Mouse (Mus musculus): ENCODE results near the gene Emp3. TPM values are rescaled to one million over a fixed set of nuclear protein-coding genes. Genes with fewer than 3 reads are reported as not detected.

The Emp3 gene
- polyA plus RNA-seq, 1 experiment = 365 TPM

DNA sequence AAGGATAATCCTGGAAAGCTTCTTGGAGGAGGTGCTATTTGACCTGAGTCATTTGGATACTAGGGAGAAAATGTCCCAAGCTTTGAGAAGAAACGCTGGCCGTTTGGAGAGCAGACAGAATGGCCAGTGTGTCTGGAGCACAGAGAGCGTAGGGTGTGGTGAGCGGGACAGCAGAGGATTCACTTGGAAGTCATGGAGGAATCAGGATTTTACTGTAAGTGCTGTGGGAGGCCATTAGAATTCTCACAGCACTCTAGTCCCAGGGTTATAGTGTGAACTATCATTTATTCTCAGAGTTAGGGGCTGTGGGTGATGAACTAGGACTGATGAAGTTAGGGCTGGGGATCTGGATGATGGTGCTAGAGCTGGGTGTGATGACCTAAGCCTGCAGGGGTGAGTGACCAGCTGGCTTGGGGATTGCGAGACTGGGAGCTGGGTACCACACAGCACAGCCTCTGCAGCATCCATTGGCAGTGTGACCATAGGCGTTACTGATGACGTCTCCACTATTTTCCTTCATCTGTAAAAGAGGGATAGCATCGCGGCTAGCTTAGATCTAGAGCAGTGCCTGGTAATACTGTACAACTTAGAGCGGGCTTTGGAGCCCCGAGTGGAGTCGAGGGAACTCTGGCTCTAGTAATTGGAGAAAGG lies 871 bp upstream of the Emp3 start:
- TF ChIP-seq POLR2A (IDR thresholded peaks at IDR 0.05; ENCODE audit: control insufficient read depth, extremely low read depth, insufficient read depth, low read length, poor library complexity) (no peak), CTCF (IDR thresholded peaks at IDR 0.05; ENCODE audit: borderline replicate concordance, control insufficient read depth, extremely low read depth, insufficient read depth, low read length, poor library complexity) (no peak)
- Histone ChIP-seq H3K27me3 (ENCODE audit: control insufficient read depth, insufficient read depth, low read length) (no peaks in the 10 kb centered on the region), H3K4me1 (replicated peaks; ENCODE audit: control insufficient read depth, insufficient read depth, low read length) (peaks cover 57% of the 10 kb centered on the region), H3K36me3 (ENCODE audit: control insufficient read depth, insufficient read depth, low read length) (no peaks in the 10 kb centered on the region), H3K27ac (ENCODE audit: control insufficient read depth, insufficient read depth, low read length) (peak overlapping the region; percentile 80), H3K4me3 (ENCODE audit: control insufficient read depth, insufficient read depth, low read length) (no peak overlapping the region)
- no peak for DNase-seq
- 54% methylated on average over 12 of the region's 12 CpGs for WGBS

DNA sequence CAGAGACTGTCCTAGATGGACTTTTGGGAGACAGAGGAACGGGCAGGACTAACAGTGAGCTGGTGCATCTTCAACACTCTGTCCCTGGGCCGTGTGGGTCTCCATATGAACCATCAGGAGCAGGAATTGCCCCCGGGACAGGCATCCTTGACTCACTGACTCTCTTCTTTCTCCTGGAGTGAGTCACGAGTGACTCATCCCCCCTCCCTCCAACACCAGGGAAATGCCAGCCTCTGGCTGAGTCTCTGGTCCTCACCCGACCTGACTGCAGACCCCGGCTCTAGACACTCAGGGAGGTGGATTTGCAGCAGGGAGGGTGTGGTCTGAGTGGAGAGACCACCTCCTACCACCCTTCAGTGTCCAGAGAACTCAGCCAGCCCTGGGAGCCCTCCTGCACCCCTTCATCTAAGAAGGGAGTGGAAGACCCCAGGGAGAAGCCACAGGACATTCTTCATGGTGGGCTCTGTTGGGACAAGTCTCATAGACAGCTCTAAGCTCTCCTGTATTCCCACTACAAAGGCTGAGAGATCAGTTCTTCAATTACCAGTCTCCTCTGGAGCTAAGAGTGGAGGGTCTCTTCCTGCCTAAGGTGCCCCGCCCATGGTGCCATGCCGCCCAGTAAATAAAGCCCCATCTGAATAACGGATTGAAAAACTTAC lies 492 bp downstream of the Emp3 start:
- Histone ChIP-seq H3K27ac (ENCODE audit: control insufficient read depth, insufficient read depth, low read length) (peak overlapping the region; percentile 84), H3K27me3 (ENCODE audit: control insufficient read depth, insufficient read depth, low read length) (no peaks in the 10 kb centered on the region), H3K4me3 (ENCODE audit: control insufficient read depth, insufficient read depth, low read length) (peak overlapping the region; percentile 64), H3K4me1 (replicated peaks; ENCODE audit: control insufficient read depth, insufficient read depth, low read length) (peaks cover 66% of the 10 kb centered on the region), H3K36me3 (ENCODE audit: control insufficient read depth, insufficient read depth, low read length) (no peaks in the 10 kb centered on the region)
- 2% methylated on average over 9 of the region's 9 CpGs for WGBS
- TF ChIP-seq POLR2A (IDR thresholded peaks at IDR 0.05; ENCODE audit: control insufficient read depth, extremely low read depth, insufficient read depth, low read length, poor library complexity) (no peak), CTCF (IDR thresholded peaks at IDR 0.05; ENCODE audit: borderline replicate concordance, control insufficient read depth, extremely low read depth, insufficient read depth, low read length, poor library complexity) (no peak)
- DNase-seq = peak; percentile 36

DNA sequence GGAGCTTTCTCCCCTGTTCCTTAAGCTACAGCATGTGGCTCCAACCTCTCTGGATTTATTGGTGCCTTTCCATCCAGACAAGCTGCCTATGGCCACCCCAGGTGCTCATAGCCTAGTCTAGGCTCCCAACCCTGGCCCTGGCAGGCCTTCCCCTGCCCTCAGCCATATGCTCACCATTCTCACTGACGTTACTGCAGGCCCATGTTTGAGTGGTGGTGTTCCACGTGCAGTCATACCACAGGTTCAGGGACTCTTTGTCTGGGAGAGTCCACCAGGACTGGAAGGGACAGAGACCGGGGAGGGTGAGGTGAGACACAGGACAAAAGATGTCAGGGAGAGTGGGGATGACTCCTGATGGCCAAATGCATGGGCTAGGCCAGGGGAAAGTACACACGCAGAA lies 1.4 kb downstream of the Emp3 start:
- WGBS = 27% methylated on average over 4 of the region's 4 CpGs
- Histone ChIP-seq H3K36me3 (ENCODE audit: control insufficient read depth, insufficient read depth, low read length) (no peaks in the 10 kb centered on the region), H3K4me1 (replicated peaks; ENCODE audit: control insufficient read depth, insufficient read depth, low read length) (peaks cover 73% of the 10 kb centered on the region), H3K4me3 (ENCODE audit: control insufficient read depth, insufficient read depth, low read length) (peak overlapping the region; percentile 64), H3K27ac (ENCODE audit: control insufficient read depth, insufficient read depth, low read length) (peak overlapping the region; percentile 84), H3K27me3 (ENCODE audit: control insufficient read depth, insufficient read depth, low read length) (no peaks in the 10 kb centered on the region)
- TF ChIP-seq POLR2A (IDR thresholded peaks at IDR 0.05; ENCODE audit: control insufficient read depth, extremely low read depth, insufficient read depth, low read length, poor library complexity) = no peak
- no peak for TF ChIP-seq CTCF (IDR thresholded peaks at IDR 0.05; ENCODE audit: borderline replicate concordance, control insufficient read depth, extremely low read depth, insufficient read depth, low read length, poor library complexity)
- DNase-seq = no peak

DNA sequence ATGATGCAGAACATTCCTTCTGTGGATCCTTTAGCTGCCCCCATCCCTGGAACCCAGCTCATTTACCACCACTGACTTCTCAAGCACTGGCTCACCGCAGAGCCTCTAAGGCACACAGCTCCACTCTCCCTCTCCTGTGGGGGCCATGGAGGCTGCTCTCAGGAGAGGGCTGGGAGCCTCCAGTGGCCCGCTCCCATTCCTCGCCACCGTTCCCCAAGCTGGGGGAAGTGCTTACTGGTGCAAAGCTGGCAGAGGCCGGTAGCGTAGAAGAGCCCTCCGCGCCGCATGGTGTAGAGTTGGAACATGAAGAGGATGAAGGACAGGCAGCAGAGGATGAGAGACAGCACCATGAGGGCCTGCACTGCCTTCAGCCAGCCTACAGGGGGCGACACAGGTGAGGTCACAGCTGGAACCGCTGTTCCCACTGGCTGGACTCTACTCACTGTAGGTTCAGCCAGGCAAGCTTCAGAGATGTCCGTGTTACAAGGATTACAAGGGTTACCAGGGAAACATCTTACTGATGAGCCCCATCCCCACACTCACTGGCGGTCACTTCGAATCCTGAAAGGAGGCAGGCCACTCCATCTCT lies 2.0 kb downstream of the Emp3 start:
- 87% methylated on average over 14 of the region's 14 CpGs for WGBS
- no peak overlapping the region for H3K27ac ChIP-seq (ENCODE audit: control insufficient read depth, insufficient read depth, low read length)
- DNase-seq = peak; percentile 43
- H3K27me3 ChIP-seq (ENCODE audit: control insufficient read depth, insufficient read depth, low read length) = no peaks in the 10 kb centered on the region
- TF ChIP-seq POLR2A (IDR thresholded peaks at IDR 0.05; ENCODE audit: control insufficient read depth, extremely low read depth, insufficient read depth, low read length, poor library complexity) (no peak), CTCF (IDR thresholded peaks at IDR 0.05; ENCODE audit: borderline replicate concordance, control insufficient read depth, extremely low read depth, insufficient read depth, low read length, poor library complexity) (peak; percentile 79; the same call in 1 of the 2 replicates)
- H3K36me3 ChIP-seq (ENCODE audit: control insufficient read depth, insufficient read depth, low read length) = no peaks in the 10 kb centered on the region
- H3K4me3 ChIP-seq (ENCODE audit: control insufficient read depth, insufficient read depth, low read length) = no peak overlapping the region
- peaks cover 76% of the 10 kb centered on the region for H3K4me1 ChIP-seq (replicated peaks; ENCODE audit: control insufficient read depth, insufficient read depth, low read length)

DNA sequence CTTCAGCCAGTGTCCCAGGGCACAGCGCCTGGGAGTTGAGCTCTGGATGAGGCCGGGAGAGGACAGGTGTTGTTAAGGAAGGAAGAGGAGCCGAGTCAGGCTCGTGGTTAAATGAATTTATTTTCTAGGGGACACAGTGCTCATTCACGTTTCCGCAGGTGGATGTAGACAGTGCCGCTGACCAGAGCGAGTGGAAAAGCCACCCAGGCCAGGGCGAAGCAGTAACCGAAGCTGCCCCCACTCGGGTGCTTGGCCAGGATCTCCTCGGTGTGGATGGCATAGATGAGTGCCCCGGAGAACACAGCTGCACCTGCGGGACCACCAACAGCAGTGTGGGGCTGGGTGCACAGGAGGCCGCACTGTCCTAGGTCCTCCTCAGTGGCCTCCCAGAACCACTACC lies 3.3 kb downstream of the Emp3 start:
- Histone ChIP-seq H3K4me3 (ENCODE audit: control insufficient read depth, insufficient read depth, low read length) (no peak overlapping the region), H3K27ac (ENCODE audit: control insufficient read depth, insufficient read depth, low read length) (peak overlapping the region; percentile 80; the same call in 1 of the 2 replicates), H3K4me1 (replicated peaks; ENCODE audit: control insufficient read depth, insufficient read depth, low read length) (peaks cover 75% of the 10 kb centered on the region), H3K36me3 (ENCODE audit: control insufficient read depth, insufficient read depth, low read length) (no peaks in the 10 kb centered on the region), H3K27me3 (ENCODE audit: control insufficient read depth, insufficient read depth, low read length) (no peaks in the 10 kb centered on the region)
- TF ChIP-seq CTCF (IDR thresholded peaks at IDR 0.05; ENCODE audit: borderline replicate concordance, control insufficient read depth, extremely low read depth, insufficient read depth, low read length, poor library complexity) (no peak), POLR2A (IDR thresholded peaks at IDR 0.05; ENCODE audit: control insufficient read depth, extremely low read depth, insufficient read depth, low read length, poor library complexity) (no peak)
- WGBS = 72% methylated on average over 15 of the region's 15 CpGs
- DNase-seq = no peak

DNA sequence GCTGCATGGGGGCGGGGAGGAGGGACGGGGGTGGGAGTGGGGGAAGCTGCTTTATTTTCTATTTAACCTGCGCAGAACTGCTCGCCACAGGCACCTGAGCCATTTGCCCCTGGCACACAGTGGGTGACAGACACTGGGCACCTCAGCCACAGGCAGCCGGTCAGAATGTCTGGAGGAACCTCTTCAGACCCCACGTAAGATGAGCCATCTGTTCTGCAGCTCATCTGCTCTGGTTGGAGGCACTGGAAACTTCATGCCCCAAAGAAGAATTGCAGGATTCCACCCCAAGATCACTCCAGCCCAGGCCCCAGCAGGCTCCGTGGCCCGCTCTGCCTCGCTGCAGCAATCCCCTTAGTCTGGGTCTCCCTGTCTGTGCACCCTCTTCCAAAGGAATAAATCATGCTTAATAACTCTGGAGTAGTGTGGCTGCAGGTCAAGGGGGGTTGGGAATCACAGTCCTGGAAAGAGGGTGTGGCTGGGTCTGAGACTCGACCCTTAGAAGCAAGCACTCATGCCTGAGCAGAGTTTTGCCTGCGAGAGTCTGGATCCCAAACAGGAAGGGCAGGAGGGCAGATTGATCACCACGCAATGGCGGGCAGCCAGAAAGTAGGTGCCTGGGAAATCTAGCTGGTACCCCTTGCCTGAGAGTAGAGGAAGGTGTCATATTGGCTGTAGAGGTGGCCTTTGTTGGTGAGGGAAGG lies 4.0 kb downstream of the Emp3 start:
- Histone ChIP-seq H3K36me3 (ENCODE audit: control insufficient read depth, insufficient read depth, low read length) (no peaks in the 10 kb centered on the region), H3K27me3 (ENCODE audit: control insufficient read depth, insufficient read depth, low read length) (no peaks in the 10 kb centered on the region), H3K4me1 (replicated peaks; ENCODE audit: control insufficient read depth, insufficient read depth, low read length) (peaks cover 67% of the 10 kb centered on the region), H3K27ac (ENCODE audit: control insufficient read depth, insufficient read depth, low read length) (peak overlapping the region; percentile 80), H3K4me3 (ENCODE audit: control insufficient read depth, insufficient read depth, low read length) (peak overlapping the region; percentile 36)
- 25% methylated on average over 13 of the region's 13 CpGs for WGBS
- DNase-seq = no peak
- TF ChIP-seq POLR2A (IDR thresholded peaks at IDR 0.05; ENCODE audit: control insufficient read depth, extremely low read depth, insufficient read depth, low read length, poor library complexity) (no peak), CTCF (IDR thresholded peaks at IDR 0.05; ENCODE audit: borderline replicate concordance, control insufficient read depth, extremely low read depth, insufficient read depth, low read length, poor library complexity) (0 out of 2 replicates have a peak, but pooled peaks have one; percentile 2)

All from thymus, adult 2 months (tissue).